Mouse (Mus musculus) erythroblast, embryonic 14.5 days (primary cell): ENCODE data around the gene Scel.

Source experiments
- GATA1 ChIP-seq: IDR thresholded peaks from 2 replicates; pipeline ENCODE4 v1.6.1; 2012; ENCODE audit warnings: low read length, inconsistent platforms, mixed read lengths
- TAL1 ChIP-seq: IDR thresholded peaks from 3 replicates; pipeline ENCODE4 v1.6.1; 2012; ENCODE audit warnings: low read length, inconsistent platforms, mixed read lengths

DNA sequence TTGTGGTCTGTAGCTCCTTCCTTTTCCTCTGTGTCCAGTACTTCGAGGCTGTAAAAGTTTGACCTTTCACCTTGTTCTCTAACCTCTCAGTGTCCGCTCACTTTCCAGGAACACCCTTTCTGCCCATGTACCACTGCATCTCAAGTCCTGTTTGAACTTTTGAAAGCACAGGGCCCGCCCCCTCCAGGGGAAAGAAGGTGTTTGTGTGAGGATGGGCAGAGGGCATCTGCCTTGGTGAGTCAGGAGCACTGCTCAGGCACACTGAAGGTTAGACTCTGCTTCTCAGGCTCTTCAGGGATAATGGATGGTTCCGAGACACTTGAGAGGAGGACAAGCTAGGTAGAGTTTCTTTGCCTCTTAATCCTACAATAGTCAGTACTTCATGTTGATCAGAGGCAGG is 144.7 kb downstream of the Scel start:
- no peak for TF ChIP-seq GATA1
- no peak for TF ChIP-seq TAL1
